Mouse (Mus musculus) midbrain, embryonic 12.5 days (tissue): ENCODE data around the gene Cdkl3. TPM values are rescaled to one million over a fixed set of nuclear protein-coding genes. Genes with fewer than 3 reads are reported as not detected.

ENCODE experiments used
- ATAC-seq: fragments of 200-750 bp; cut with Nextera tagmentation; 2 replicates; pipeline ENCODE4 v1.8.0; 2017; ENCODE audit warnings: low read depth, moderate TSS enrichment, moderate library complexity; ENCODE audit not compliant: low FRiP score
- H3K27ac ChIP-seq: fragments of 300-500 bp; sonication (generic); replicated peaks from 2 replicates; pipeline ENCODE4 v1.5.1; 2016; ENCODE audit warnings: mild to moderate bottlenecking
- H3K27me3 ChIP-seq: fragments of 300-500 bp; sonication (generic); 2 replicates; pipeline ENCODE4 v1.6.1; 2016; ENCODE audit warnings: mild to moderate bottlenecking
- H3K36me3 ChIP-seq: fragments of 300-500 bp; sonication (generic); 2 replicates; pipeline ENCODE4 v1.6.1; 2016
- H3K4me1 ChIP-seq: fragments of 300-500 bp; sonication (generic); 2 replicates; pipeline ENCODE4 v1.6.1; 2016
- H3K4me2 ChIP-seq: fragments of 300-500 bp; sonication (generic); replicated peaks from 2 replicates; pipeline ENCODE4 v1.6.1; 2016; ENCODE audit warnings: mild to moderate bottlenecking, moderate library complexity
- H3K4me3 ChIP-seq: fragments of 300-500 bp; sonication (generic); 2 replicates; pipeline ENCODE4 v1.5.1; 2016; ENCODE audit warnings: mild to moderate bottlenecking
- H3K9ac ChIP-seq: fragments of 300-500 bp; sonication (generic); replicated peaks from 2 replicates; pipeline ENCODE4 v1.6.1; 2016; ENCODE audit warnings: mild to moderate bottlenecking, moderate library complexity
- H3K9me3 ChIP-seq: fragments of 300-500 bp; sonication (generic); 2 replicates; pipeline ENCODE4 v1.6.1; 2016; ENCODE audit warnings: mild to moderate bottlenecking
- WGBS: fragments of 180-500 bp; shearing (Covaris S2); methylation state at CpG from one replicate; pipeline ENCODE4 v1.1.7; 2016; 5-methylcytosine and 5-hydroxymethylcytosine counted together
- microRNA-seq: library from miRNA; unstranded; fragments of <30 nt; microRNA quantifications from one replicate; pipeline ENCODE4, GENCODE M21; 2017
- polyA plus RNA-seq: library from polyadenylated mRNA; unstranded; fragments of >200 nt; fragmentation: Nextera tagmentation; extraction: Ambion mirVana; gene quantifications from 2 replicates; pipeline ENCODE4 v1.2.1, GENCODE M21; 2016

Cdkl3 gene
- polyA plus RNA-seq, 1 experiment from 2014 or later = 17.2 TPM

GRCm38 (mm10) chr11:52129621-52130450 lies 125.8 kb downstream of the Cdkl3 start:
- no peak for ATAC-seq
- no peak overlapping the region for H3K4me3 ChIP-seq
- no peaks in the 10 kb centered on the region for H3K27me3 ChIP-seq
- 0 out of 2 replicates have a peak, but pooled peaks cover 2% of the 10 kb centered on the region for H3K9me3 ChIP-seq
- H3K36me3 ChIP-seq = peaks cover 8% of the 10 kb centered on the region
- no peak overlapping the region for H3K9ac ChIP-seq
- H3K4me2 ChIP-seq = no peak overlapping the region
- 80% methylated on average over 10 of the region's 10 CpGs for WGBS
- H3K4me1 ChIP-seq = no peaks in the 10 kb centered on the region
- H3K27ac ChIP-seq = no peak overlapping the region

- no peaks in the 10 kb centered on the region for H3K4me1 ChIP-seq
- ATAC-seq = no peak
- peaks cover 8% of the 10 kb centered on the region; the same call in 1 of the 2 replicates for H3K9me3 ChIP-seq
- no peaks in the 10 kb centered on the region for H3K27me3 ChIP-seq
- no peak overlapping the region for H3K4me2 ChIP-seq
- H3K27ac ChIP-seq = no peak overlapping the region
- no peak overlapping the region for H3K9ac ChIP-seq
- WGBS = 86% methylated on average over 7 of the region's 7 CpGs
- H3K36me3 ChIP-seq = 0 out of 2 replicates have a peak, but pooled peaks cover 1% of the 10 kb centered on the region
- no peak overlapping the region for H3K4me3 ChIP-seq
These were observed 126.5 kb downstream of the Cdkl3 start for GRCm38 (mm10) chr11:52130451-52131068.

Small RNA genes lying within 50 kb of the gene (microRNA-seq; reads per million reads assigned to microRNA genes)
- gene Gm24157 = not detected
- 32.3 reads per million, percentile 39 among the genes with 10 or more reads in this experiment for gene Mir3061

Other genes with a start within 250 kb of the Cdkl3 start
- 15.8 TPM in 2 replicates for gene Sec24a, start 240.6 kb upstream of the Cdkl3 start, polyA plus RNA-seq
- gene Sar1b, start 240.5 kb upstream of the Cdkl3 start, polyA plus RNA-seq = 125 and 129 TPM in 2 replicates
- 0.43 and 0.48 TPM in 2 replicates for gene Jade2, start 146.6 kb upstream of the Cdkl3 start, polyA plus RNA-seq
- 110 and 117 TPM in 2 replicates for gene Cdkn2aipnl, start 36.6 kb upstream of the Cdkl3 start, polyA plus RNA-seq
- 232 and 244 TPM in 2 replicates for gene Ube2b, start 3.5 kb upstream of the Cdkl3 start, polyA plus RNA-seq
- 128 and 133 TPM in 2 replicates for gene Ppp2ca, start 94.5 kb downstream of the Cdkl3 start, polyA plus RNA-seq
- not detected in 2 replicates for gene Olfr1373, start 141.3 kb downstream of the Cdkl3 start, polyA plus RNA-seq
- not detected in 2 replicates for gene Olfr1371, start 209.8 kb downstream of the Cdkl3 start, polyA plus RNA-seq
- 976 and 1,021 TPM in 2 replicates for gene Skp1a, start 227.8 kb downstream of the Cdkl3 start, polyA plus RNA-seq